Mouse (Mus musculus): Measurements from ENCODE around the gene Tent2. TPM values are rescaled to one million over a fixed set of nuclear protein-coding genes. Genes with fewer than 3 reads are reported as not detected.

Tent2 gene
- 68.2 and 87.9 TPM in 2 replicates for total RNA-seq (2023)

DNA sequence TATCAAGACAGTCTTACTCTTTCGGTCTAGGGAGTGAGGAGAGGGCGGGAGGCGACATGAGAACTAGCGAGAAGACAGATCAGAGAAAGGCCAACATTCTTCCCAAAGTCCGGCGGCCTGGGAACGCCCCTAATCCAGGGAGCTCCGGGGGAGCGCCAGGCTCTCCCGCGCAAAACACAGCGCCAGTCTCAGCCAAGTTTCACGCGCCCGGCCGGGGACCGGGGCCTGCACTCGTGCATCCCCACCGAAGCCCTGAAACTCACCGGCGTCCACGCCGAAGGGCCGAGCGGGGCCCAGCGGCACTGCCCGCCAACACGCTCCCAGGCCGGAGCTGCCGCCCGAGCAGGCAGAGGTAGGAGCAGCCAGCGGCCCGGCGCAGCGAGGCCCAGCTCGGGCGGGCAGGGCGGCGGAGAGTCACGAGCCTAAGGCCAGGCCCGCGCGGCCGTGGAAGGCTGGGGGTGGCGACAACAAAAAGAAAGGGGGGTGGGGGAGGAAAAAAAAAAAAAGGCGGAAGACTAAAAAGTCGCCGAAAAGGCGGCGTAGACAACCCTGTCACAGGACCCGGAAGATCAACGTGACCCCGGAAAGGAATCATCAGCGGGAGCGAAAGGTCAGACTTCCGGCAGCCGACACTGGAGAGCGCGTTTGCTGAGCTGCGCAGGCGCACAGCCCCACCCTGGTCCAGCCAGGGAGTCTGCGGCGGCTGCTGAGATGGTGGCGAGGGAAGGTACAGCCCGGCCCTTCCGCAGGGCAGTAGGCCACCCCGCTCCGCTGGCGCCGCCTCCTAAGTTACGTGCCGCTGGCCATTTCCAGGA, at the start of gene Tent2:
Gene Tent2 (minus strand): TSS at position 555 of the 815 bp plus-strand sequence.

DNA sequence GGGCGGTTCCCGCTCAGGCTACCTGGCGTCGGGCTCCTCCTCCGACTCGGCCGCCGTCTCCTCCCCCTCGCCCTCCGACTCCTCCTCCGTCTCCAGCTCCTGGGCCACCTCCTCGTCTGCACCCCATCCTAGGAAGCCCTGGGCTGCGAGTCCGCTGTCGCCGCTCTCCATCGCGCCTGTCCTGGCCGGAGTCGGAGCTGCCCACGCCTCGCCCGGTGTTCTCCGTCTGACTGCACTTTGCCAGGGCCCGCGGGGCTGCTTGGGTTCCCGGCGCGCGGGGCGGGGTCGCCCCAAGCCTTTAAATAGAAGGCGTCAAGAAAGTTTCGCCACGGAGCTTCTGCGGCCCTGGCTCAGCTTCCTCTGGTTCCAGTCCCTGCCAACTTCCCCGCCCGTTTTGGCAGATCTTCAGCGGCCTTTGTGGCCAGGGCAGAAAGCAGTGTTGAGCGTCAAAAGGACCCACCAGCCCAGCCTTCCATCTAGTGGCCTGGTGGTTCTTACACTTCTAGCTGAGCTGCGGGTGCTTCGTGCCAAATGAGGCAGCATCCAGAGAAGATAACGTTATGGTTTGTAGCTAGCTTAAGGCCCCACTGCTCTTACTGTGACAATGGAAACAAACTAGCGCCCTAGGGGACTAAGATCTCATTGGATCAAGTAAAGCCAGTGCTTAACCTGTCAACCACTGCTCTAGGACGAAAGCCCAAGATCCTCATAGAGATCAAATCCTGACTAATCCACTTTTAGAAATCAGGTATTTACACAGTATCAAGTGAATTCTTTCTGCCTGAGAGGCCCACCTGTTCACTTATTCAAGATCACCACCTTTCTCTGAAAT, 47.6 kb downstream of the Tent2 start, which contains the start of gene Cmya5:
Gene Cmya5 (minus strand): TSS at position 389 of the 832 bp plus-strand sequence.

Other genes with a start within 250 kb of the Tent2 start
- not detected in 2 replicates for gene Cmya5, start 47.7 kb downstream of the Tent2 start, total RNA-seq (2023)
- 4.8 and 8.1 TPM in 2 replicates for gene Homer1, start 107.2 kb upstream of the Tent2 start, total RNA-seq (2023)